Mouse (Mus musculus): Measurements from ENCODE around the gene Nrcam.

DNA sequence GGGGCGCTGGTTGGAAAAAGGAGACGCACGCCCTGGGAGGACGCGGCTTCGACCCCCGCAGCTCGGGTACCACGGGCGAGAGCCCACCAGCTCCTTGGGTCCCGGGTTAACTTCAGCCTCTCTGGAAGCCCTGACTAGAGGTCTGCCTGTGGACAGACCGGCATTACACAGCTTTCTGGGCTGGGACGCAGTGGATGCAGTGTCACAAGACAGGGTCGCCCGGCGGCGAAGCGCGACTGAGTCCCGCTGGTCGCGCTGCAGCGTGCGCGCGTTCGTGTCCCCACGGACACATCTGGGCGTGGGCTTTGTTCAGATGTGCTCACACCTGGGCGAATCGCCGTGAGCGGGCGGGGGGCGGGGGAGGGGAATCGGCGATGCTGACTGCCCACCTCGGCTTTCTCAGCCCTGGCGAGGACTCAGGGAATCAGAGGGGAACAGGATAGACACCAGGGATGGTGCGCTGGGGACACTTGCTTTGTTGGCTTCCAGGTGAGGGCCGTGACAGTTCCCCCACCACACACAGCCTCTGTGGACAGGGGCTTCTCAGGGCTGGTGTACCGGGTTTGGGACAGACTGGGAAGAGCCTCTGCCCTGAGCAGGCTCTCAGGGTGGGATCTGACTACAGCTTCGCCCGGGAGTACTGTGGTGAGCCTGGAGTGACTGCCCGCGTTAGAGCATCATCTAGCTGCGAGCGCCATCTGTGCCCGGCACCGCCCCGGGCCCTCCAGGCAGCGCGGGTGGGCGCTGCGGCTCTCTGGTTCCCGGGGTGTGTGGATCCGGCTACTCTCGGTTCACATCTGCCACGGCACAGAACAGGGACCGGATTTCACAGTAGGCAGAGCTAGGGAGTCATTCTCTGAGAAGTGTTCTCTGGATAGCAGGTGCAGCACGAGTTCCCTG is 881 bp downstream of the Nrcam start:
- TF ChIP-seq CTCF (IDR thresholded peaks at IDR 0.05; ENCODE audit: low read depth) (no peak), EP300 (IDR thresholded peaks at IDR 0.05; ENCODE audit: low read depth) (no peak)

Data from liver, embryonic 14.5 days (tissue).